Mouse (Mus musculus): ENCODE measurements at regions not wholly inside any gene's neighbourhood (a gene's known extent, or its start where the extent isn't known, plus 50 kb on each side); places are given as distances from the start of the nearest gene placed in this dataset.

DNA sequence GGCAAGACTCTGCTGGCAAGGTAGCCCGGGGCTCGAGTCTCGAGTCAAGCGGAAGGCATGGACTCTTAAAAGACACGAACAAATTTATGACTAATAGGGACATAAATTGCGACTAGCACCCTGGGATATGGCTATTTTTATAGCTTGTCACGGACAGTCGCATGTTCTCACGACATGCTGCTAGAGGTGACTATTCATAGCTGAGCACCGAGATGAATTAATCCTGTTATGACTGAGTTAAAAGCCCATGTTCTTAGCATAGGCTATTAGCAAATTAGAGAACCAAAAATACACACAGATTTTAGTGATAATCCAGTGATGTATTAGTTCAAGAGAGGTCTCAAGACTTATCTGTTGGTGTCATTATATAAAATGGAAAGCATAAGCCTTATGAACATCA, 539.2 kb downstream of the Gm19410 start:
- DNase-seq (ENCODE audit: low spot score), result no peak

DNA sequence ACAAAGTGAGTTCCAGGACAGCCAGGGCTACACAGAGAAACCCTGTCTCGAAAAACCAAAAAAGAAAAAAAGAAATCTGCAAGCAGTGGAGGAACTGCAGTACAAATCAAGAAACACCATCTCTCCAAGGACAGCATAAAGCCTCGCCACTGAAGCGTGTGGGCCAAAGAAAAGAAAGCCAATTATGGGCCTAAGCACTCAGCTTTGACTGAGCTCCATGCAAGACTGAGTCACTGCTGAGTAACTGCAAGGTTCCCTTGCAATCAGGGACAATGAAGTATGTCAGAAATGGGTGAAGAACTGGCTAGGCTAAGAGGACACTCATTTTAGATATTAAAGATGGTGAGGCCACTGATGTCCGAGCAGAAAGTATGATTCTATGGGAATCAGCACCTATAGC, 540.7 kb downstream of the Gm19410 start:
- peak; percentile 28 for DNase-seq (ENCODE audit: low spot score)

DNA sequence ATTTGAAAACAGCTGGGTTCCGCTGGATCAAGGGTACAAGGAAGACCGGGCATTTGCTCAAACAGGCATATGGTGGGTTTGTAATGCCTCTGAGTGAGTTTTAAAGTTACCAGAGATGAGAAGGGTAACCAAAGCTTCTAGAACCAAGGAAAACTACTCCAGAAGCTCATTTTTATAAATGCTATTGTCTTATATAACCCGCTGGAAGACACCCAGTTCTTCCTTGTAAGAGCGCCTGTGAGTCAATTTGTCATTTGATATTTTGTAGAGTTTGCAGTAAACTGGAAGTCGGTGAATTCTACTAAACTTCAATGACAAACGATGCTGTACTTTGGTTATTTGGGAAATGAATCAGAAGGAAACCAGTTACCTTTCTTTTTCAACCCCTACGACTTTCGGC, 541.9 kb downstream of the Gm19410 start:
- DNase-seq (ENCODE audit: low spot score), result no peak

DNA sequence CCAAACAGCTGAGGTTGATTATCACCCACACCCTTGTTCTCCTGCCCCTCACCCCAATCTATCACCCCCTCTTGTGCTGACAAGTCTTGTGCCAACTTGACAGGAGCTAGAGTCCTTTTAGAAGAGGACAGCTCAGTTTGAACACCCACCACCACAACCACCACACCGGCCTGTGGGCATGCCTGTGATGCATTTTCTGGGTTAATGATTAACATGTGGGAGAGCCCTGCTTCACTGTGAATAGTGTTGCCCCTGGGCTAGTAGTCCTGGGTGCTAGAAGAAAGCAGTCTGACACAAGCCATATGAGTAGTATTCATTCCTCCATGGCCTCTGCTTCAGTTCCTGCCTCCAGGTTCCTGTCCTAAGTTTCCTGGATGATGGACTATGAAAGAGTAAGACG, 542.5 kb downstream of the Gm19410 start:
- DNase-seq (ENCODE audit: low spot score), result no peak

GRCm38 (mm10) chr8:36309326-36309725, 543.7 kb downstream of the Gm19410 start:
- no peak for DNase-seq (ENCODE audit: low spot score)

- DNase-seq (ENCODE audit: low spot score), result no peak
Measured at GRCm38 (mm10) chr8:36309952-36310351, 544.4 kb downstream of the Gm19410 start.

GRCm38 (mm10) chr8:36311734-36312133, 546.1 kb downstream of the Gm19410 start:
- no peak for DNase-seq (ENCODE audit: low spot score)

DNA sequence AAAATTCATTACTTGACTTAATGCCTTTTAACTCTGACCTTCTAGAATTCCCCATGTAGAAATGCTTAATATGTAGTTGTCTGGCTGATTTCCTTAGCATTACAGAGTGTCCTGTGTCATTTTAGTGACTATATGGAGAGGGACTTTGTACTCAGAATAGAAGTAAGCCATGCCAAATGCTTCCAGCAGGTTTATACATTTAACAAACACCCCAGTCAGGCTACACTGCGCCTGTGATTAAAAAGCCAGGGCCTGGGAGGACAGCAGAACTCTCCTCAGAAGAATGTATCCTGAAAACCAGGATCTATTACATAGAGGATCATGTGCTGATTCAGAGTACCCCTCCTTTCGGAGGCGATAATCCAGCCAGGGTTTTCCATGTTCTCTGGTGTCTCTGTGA, 547.4 kb downstream of the Gm19410 start:
- no peak for DNase-seq (ENCODE audit: low spot score)

- no peak for DNase-seq (ENCODE audit: low spot score)
Measured at GRCm38 (mm10) chr8:36318396-36318795, 552.8 kb downstream of the Gm19410 start.

- no peak for DNase-seq (ENCODE audit: low spot score)
Measured at GRCm38 (mm10) chr8:36318884-36319283, 553.3 kb downstream of the Gm19410 start.

GRCm38 (mm10) chr8:36319314-36319959, 553.8 kb downstream of the Gm19410 start:
- DNase-seq (ENCODE audit: low spot score), result peak; percentile 25

DNA sequence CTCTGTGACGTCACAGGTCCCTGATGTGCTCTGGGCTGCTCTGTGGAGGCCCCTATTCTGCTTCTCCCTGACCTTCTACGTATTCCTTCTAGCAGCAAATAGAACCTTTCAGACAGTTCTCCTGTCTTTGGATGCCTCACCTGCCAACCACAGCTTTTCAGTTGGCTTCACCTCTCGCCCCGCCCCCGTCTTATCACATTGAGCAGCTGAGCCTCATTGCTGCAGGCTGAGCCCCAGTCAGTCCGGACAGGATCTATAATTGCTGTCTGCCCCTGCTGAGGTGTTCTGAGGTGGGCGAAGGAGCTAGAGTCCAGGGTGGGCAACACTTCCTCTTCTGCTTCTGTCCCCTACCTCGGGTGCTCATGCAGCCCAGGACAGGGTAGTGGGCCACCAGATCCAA, 556.5 kb downstream of the Gm19410 start:
- DNase-seq (ENCODE audit: low spot score), result no peak

DNA sequence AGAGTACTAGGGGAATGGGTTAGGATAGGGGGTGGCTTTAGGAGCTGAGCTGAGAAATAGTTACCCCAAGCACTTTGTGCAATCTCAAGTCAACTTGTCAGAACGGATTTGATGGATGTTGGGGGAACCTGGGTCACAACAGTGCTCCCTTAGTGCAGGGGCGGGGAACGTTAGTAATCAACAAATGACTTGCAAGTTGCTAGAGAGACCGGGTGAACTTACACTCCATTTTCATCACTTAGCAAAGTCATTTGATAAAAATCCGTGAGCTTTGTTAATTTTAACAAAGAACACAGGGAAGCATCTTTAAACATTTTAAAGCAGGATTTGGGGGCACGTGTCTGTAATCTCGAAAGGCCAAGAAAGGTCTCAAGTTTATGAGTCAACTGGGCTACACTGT, 557.0 kb downstream of the Gm19410 start:
- no peak for DNase-seq (ENCODE audit: low spot score)

- DNase-seq (ENCODE audit: low spot score), result no peak
Measured at GRCm38 (mm10) chr8:36338628-36339027, 573.0 kb downstream of the Gm19410 start.

- no peak for DNase-seq (ENCODE audit: low spot score)
Measured at GRCm38 (mm10) chr8:36339449-36339848, 573.9 kb downstream of the Gm19410 start.

DNA sequence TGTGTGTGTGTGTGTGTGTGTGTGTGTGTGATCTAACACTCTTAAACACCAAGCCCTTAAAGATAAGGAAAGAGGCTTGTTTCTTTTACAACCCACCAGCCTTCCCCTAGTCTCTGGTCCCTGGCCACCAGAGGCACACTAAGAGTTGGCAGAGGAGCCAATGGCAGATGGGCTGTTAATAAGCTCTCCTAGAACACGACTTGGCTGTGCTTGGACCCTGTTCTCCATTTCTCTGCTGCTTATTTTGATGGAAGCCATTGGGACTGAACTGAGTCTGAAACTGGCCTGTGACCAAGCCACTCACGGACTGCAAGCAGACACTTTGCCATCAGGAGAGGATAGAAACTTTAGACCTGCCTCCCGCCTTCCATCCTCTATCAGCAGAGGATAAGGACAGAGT, 574.9 kb downstream of the Gm19410 start:
- no peak for DNase-seq (ENCODE audit: low spot score)

GRCm38 (mm10) chr8:36341965-36342364, 576.4 kb downstream of the Gm19410 start:
- DNase-seq (ENCODE audit: low spot score), result no peak

GRCm38 (mm10) chr8:36342650-36343049, 577.1 kb downstream of the Gm19410 start:
- DNase-seq (ENCODE audit: low spot score), result no peak

DNA sequence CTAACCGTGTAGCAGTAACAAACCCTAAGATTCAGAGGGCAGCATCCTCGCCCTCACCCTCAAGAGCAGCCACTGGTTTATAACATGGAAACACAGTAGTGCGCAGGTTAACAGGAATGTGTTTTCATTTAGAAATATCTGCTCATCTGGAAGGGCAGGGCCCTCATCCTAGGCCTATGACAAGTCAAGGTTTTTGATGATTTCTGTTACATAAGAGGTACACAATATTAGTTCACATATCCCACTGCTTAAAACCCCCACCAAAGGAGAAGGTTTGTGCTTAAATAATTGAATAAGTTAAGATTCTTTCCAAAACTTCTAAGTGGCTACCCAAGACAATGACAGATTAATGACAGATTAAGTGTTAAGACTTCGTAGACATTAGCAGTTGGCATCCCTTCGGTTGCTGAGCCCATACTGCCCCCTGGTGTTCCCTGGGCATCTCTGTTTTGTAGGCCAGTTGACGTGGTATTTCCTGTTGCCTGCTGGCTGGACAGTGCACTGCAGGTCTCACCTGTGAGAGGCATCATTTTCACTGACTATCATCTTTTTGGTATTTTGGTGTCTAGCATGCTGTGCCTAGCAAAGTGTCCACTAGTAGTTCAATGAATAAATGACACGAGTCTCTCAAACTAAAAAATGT, 581.2 kb downstream of the Gm19410 start:
- peak; percentile 56 for DNase-seq (ENCODE audit: low spot score)

GRCm38 (mm10) chr8:36348067-36348466, 582.5 kb downstream of the Gm19410 start:
- no peak for DNase-seq (ENCODE audit: low spot score)

DNA sequence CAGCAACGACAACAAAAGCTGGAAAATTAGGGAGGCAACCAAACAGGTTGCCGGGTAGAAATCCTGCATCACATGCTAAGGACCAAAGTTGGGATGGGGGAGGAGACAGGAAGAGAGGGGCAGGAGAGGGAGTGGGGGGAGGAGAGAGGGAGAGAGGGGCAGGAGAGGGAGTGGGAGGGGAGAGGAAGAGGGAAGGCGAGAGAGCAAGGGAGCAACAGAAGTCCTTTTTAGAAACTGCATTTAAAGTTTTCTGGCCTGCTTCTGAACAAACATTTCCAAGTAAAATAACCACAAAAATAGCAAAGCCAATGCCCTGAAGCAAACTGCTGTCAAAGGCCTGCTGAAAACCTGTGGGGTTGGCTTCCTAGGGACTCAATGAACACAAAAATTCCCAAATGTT, 589.3 kb downstream of the Gm19410 start:
- DNase-seq (ENCODE audit: low spot score), result no peak

GRCm38 (mm10) chr8:36358998-36359397, 593.4 kb downstream of the Gm19410 start:
- no peak for DNase-seq (ENCODE audit: low spot score)

DNA sequence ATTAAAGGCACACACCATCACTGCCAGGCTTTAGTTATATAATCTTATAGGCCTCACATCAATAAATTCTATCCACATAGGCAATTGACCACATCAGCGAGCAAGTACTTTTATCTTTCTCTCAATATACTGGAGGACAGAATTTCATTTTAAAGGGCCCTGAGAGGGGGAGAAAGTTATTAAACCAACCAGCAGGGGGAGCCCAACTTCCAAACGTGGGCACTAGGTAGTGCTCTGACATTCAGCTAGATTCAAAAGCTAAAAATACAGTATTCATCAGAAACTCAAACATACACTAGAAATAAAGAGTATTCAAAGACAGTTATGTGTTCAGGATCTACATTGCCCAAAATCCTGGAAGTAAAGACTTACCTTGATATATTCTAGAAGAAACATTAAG, 595.7 kb downstream of the Gm19410 start:
- peak; percentile 23 for DNase-seq (ENCODE audit: low spot score)

DNA sequence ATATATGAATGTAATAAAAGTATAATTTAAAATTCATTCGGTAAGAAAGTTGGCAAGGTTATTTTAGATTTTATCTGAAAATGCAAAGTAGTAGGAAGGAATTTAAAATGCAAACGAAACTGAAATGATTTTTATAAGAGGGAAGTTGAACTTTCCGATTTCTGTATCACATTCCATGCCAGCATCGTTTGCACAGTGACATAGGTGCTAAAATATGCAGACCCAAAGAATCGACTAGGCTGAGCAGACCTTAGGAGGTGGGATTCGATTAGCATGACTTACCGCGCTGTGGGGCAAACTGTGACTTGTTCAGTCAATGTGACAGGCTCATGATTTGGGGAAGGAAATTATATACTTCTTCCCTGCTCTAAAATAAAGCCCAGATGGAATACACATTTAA, 596.2 kb downstream of the Gm19410 start:
- no peak for DNase-seq (ENCODE audit: low spot score)
